Mouse (Mus musculus): ENCODE data around the gene Vav2. TPM values are rescaled to one million over a fixed set of nuclear protein-coding genes. Genes with fewer than 3 reads are reported as not detected.

Vav2 gene
- total and polyA plus RNA-seq, 3 experiments = 11.3 to 12.5 (median 11.9) TPM

DNA sequence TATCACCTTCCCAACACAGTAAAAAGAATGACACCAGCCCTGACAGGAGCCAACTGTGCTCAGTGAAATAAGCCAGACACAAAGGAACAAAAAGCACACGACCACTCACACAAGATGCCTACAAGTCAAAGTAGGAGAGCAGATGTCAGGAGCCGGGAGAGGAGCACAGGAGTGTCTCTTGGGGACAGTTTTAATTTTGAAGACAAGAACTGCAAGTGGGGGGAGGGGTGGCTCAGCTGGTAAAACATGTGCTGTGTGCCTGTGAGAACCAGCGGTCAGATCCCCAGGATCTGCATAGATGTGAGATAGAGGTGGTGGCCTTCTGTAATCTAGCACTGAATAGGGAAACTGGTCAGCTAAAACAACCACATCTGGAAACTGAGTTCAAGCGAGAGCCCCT lies 71.1 kb downstream of the Vav2 start:
- TF ChIP-seq EP300 (IDR thresholded peaks at IDR 0.05; ENCODE audit: insufficient read depth, low read depth, low read length) = no peak
- TF ChIP-seq POLR2A (IDR thresholded peaks at IDR 0.05; ENCODE audit: insufficient read depth, low read depth, low read length) = no peak
- no peak for TF ChIP-seq CTCF (IDR thresholded peaks at IDR 0.05)
- Histone ChIP-seq H3K27ac (no peak overlapping the region), H3K79me2 (replicated peaks; ENCODE audit: control insufficient read depth, insufficient read depth, low read length) (no peaks in the 10 kb centered on the region), H3K4me1 (ENCODE audit: control insufficient read depth, insufficient read depth, low read length) (peaks cover 7% of the 10 kb centered on the region), H3K9ac (ENCODE audit: low read depth, low read length) (no peak overlapping the region), H3K4me3 (no peak overlapping the region), H3K27me3 (ENCODE audit: control insufficient read depth, insufficient read depth, low read length) (no peaks in the 10 kb centered on the region), H3K36me3 (ENCODE audit: control insufficient read depth, insufficient read depth, low read length) (no peaks in the 10 kb centered on the region)
- no peak for DNase-seq
- WGBS = 44% methylated on average over 4 of the region's 4 CpGs
- intact Hi-C loops (cut with DNase I) = no loop called here

DNA sequence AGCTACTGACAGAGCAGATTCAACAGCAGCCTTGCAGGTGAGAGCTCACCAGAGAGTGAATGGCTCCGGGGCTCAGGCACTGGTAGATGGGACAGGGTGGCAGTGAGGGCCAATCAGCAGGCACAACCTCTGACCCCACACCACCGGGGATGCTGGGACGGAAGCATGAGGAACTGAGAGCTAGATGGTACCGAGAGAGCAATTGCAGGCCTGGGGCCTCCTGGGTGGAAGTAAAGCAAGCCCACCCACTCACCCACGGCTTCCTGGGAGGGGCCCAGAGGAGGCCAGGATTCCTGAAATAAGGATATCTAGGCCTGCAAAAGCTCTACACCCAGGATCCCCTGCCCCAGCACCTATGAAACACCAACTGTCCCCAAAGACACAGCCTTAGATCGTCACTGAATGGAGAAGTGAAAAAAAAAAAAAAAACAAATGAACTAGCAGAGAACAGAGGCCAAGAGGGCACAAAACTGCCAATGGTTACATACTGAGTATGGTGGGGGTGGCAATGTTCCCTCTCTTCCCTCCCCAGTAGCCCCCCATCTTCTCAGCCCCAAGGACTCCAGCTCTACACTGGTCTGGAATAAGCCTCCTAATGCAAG lies 72.1 kb downstream of the Vav2 start:
- H3K4me3 ChIP-seq = no peak overlapping the region
- no peak overlapping the region for H3K27ac ChIP-seq
- no peak for DNase-seq
- H3K27me3 ChIP-seq (ENCODE audit: control insufficient read depth, insufficient read depth, low read length) = no peaks in the 10 kb centered on the region
- H3K79me2 ChIP-seq (replicated peaks; ENCODE audit: control insufficient read depth, insufficient read depth, low read length) = no peaks in the 10 kb centered on the region
- no peaks in the 10 kb centered on the region for H3K36me3 ChIP-seq (ENCODE audit: control insufficient read depth, insufficient read depth, low read length)
- intact Hi-C loops (cut with DNase I) = no loop called here
- H3K9ac ChIP-seq (ENCODE audit: low read depth, low read length) = no peak overlapping the region
- 51% methylated on average over 6 of the region's 6 CpGs for WGBS
- peaks cover 7% of the 10 kb centered on the region for H3K4me1 ChIP-seq (ENCODE audit: control insufficient read depth, insufficient read depth, low read length)
- no peak for TF ChIP-seq POLR2A (IDR thresholded peaks at IDR 0.05; ENCODE audit: insufficient read depth, low read depth, low read length)
- TF ChIP-seq CTCF (IDR thresholded peaks at IDR 0.05) = no peak
- TF ChIP-seq EP300 (IDR thresholded peaks at IDR 0.05; ENCODE audit: insufficient read depth, low read depth, low read length) = no peak

DNA sequence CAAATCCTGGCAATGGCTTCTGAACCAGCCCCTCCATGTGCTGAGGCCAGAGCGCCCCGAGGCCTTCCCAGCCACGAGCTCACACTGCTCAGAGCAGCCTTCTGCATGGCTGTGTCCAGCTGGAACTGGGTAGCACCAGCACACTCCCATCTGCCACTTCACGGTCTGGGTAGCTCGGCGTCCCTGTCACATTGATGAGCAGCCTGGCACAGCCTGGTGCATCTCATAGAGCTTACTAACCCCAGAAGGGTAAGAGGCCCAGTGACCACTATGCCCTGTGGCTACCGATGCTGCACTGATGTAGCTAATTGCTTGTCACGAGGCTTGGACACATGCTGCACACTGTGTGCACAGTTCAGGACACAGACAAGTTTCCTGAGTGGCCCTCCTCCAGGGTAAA lies 74.1 kb downstream of the Vav2 start:
- H3K9ac ChIP-seq (ENCODE audit: low read depth, low read length) = no peak overlapping the region
- no peaks in the 10 kb centered on the region for H3K27me3 ChIP-seq (ENCODE audit: control insufficient read depth, insufficient read depth, low read length)
- no peak for TF ChIP-seq POLR2A (IDR thresholded peaks at IDR 0.05; ENCODE audit: insufficient read depth, low read depth, low read length)
- TF ChIP-seq EP300 (IDR thresholded peaks at IDR 0.05; ENCODE audit: insufficient read depth, low read depth, low read length) = no peak
- no peak for TF ChIP-seq CTCF (IDR thresholded peaks at IDR 0.05)
- DNase-seq = no peak
- no peak overlapping the region for H3K27ac ChIP-seq
- H3K79me2 ChIP-seq (replicated peaks; ENCODE audit: control insufficient read depth, insufficient read depth, low read length) = no peaks in the 10 kb centered on the region
- 82% methylated on average over 8 of the region's 8 CpGs for WGBS
- H3K4me1 ChIP-seq (ENCODE audit: control insufficient read depth, insufficient read depth, low read length) = peaks cover 7% of the 10 kb centered on the region
- H3K4me3 ChIP-seq = no peak overlapping the region
- intact Hi-C loops (cut with DNase I) = no loop called here
- no peaks in the 10 kb centered on the region for H3K36me3 ChIP-seq (ENCODE audit: control insufficient read depth, insufficient read depth, low read length)

DNA sequence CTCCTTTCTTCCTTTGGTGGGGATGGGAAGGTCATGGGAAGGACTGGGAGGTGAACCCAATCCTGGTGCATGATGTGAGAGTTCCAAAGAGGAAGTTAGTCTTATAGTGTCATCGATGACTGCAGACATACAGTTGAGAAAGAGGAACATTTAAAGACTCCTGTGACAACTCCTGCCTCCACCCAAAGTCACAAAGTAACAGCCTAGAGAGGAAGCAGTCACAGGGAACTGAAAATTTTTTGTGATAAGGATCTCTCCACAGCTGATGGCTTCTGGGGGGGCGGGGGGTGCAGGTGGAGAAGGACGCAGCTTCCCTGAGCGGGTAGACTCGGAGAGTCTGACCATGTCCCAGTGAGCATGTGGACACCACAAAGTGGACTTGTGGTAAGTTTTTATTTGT lies 76.5 kb downstream of the Vav2 start:
- Histone ChIP-seq H3K9ac (ENCODE audit: low read depth, low read length) (no peak overlapping the region), H3K27ac (no peak overlapping the region), H3K4me3 (no peak overlapping the region), H3K4me1 (ENCODE audit: control insufficient read depth, insufficient read depth, low read length) (peaks cover 3% of the 10 kb centered on the region), H3K79me2 (replicated peaks; ENCODE audit: control insufficient read depth, insufficient read depth, low read length) (0 out of 2 replicates have a peak, but pooled peaks cover 2% of the 10 kb centered on the region), H3K27me3 (ENCODE audit: control insufficient read depth, insufficient read depth, low read length) (no peaks in the 10 kb centered on the region), H3K36me3 (ENCODE audit: control insufficient read depth, insufficient read depth, low read length) (no peaks in the 10 kb centered on the region)
- no peak for TF ChIP-seq CTCF (IDR thresholded peaks at IDR 0.05)
- no peak for TF ChIP-seq EP300 (IDR thresholded peaks at IDR 0.05; ENCODE audit: insufficient read depth, low read depth, low read length)
- no peak for TF ChIP-seq POLR2A (IDR thresholded peaks at IDR 0.05; ENCODE audit: insufficient read depth, low read depth, low read length)
- no peak for DNase-seq
- intact Hi-C loops (cut with DNase I) = no loop called here
- WGBS = 94% methylated on average over 5 of the region's 5 CpGs

DNA sequence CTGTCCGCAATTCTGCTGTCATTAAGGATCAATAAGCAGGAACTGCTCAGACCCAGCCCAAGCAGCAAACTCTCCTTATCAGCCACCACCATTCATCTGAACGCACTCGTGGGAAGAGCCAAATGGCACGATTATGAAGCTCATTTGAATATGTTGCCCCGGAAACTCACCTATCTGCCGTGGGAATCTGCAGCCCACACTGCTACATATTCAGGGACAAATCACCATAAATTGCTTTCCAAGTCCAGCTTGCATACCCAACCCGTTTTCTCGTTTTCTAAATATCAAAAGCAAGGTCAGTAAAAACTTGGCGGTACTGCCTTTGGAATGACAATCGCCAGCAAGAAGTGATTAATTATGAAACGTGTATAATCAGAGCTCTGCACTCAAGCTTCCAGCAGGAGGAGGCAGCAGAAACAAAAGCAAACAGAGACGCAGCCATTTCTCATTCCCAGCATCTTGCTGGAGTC lies 82.8 kb downstream of the Vav2 start:
- WGBS = 62% methylated on average over 12 of the region's 12 CpGs
- H3K36me3 ChIP-seq (ENCODE audit: control insufficient read depth, insufficient read depth, low read length) = no peaks in the 10 kb centered on the region
- TF ChIP-seq EP300 (IDR thresholded peaks at IDR 0.05; ENCODE audit: insufficient read depth, low read depth, low read length) = no peak
- H3K9ac ChIP-seq (ENCODE audit: low read depth, low read length) = no peak overlapping the region
- no peak for DNase-seq
- no peak overlapping the region for H3K27ac ChIP-seq
- H3K79me2 ChIP-seq (replicated peaks; ENCODE audit: control insufficient read depth, insufficient read depth, low read length) = 0 out of 2 replicates have a peak, but pooled peaks cover 2% of the 10 kb centered on the region
- H3K27me3 ChIP-seq (ENCODE audit: control insufficient read depth, insufficient read depth, low read length) = no peaks in the 10 kb centered on the region
- H3K4me3 ChIP-seq = no peak overlapping the region
- peaks cover 2% of the 10 kb centered on the region; the same call in 1 of the 2 replicates for H3K4me1 ChIP-seq (ENCODE audit: control insufficient read depth, insufficient read depth, low read length)
- intact Hi-C loops (cut with DNase I) = no loop called here

DNA sequence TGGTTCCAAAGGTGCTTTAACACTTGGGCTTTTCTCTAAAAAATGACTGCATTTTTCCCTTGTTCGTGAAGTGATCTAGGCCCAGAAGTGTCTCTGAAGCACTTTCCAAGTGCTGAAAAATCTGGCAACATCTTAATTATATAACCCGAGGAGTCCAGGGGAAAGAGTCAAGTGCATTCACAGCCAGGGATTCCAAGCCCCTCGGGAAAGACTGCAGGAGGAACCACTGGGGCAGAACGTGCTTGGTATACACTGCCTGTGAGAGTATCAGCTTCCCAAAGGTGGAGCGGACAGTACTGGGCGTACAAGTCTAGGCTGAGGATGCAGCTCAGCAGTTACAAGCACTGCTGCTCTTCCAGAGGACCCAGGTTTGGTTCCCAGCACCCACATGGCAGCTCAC lies 86.2 kb downstream of the Vav2 start:
- TF ChIP-seq POLR2A (IDR thresholded peaks at IDR 0.05; ENCODE audit: insufficient read depth, low read depth, low read length) = no peak
- TF ChIP-seq EP300 (IDR thresholded peaks at IDR 0.05; ENCODE audit: insufficient read depth, low read depth, low read length) = no peak
- TF ChIP-seq CTCF (IDR thresholded peaks at IDR 0.05) = no peak
- H3K27ac ChIP-seq = no peak overlapping the region
- no peak for DNase-seq
- no peak overlapping the region for H3K9ac ChIP-seq (ENCODE audit: low read depth, low read length)
- no peaks in the 10 kb centered on the region for H3K27me3 ChIP-seq (ENCODE audit: control insufficient read depth, insufficient read depth, low read length)
- no peaks in the 10 kb centered on the region for H3K79me2 ChIP-seq (replicated peaks; ENCODE audit: control insufficient read depth, insufficient read depth, low read length)
- WGBS = 78% methylated on average over 6 of the region's 6 CpGs
- H3K36me3 ChIP-seq (ENCODE audit: control insufficient read depth, insufficient read depth, low read length) = no peaks in the 10 kb centered on the region
- intact Hi-C loops (cut with DNase I) = no loop called here
- H3K4me1 ChIP-seq (ENCODE audit: control insufficient read depth, insufficient read depth, low read length) = peaks cover 4% of the 10 kb centered on the region; the same call in 1 of the 2 replicates
- no peak overlapping the region for H3K4me3 ChIP-seq
